Mouse (Mus musculus) intestine, embryonic 14.5 days (tissue): Measurements from ENCODE around the gene Spats2l. TPM values are rescaled to one million over a fixed set of nuclear protein-coding genes. Genes with fewer than 3 reads are reported as not detected.

Source experiments
- ATAC-seq: fragments of 200-750 bp; cut with Nextera tagmentation; replicated peaks from 2 replicates; pipeline ENCODE4 v1.8.0; 2017; ENCODE audit warnings: low read depth, moderate number of reproducible peaks, moderate TSS enrichment, moderate library complexity; ENCODE audit not compliant: low FRiP score, low TSS enrichment
- DNase-seq: peaks from one replicate; pipeline ENCODE4 v3.0.0-alpha.2; 2018; ENCODE audit warnings: low spot score
- H3K27ac ChIP-seq: fragments of 300-500 bp; sonication (generic); 2 replicates; pipeline ENCODE4 v1.5.1; 2014; ENCODE audit warnings: low read depth, mild to moderate bottlenecking, control low read depth
- H3K27me3 ChIP-seq: fragments of 300-500 bp; sonication (generic); replicated peaks from 2 replicates; pipeline ENCODE4 v1.6.1; 2014; ENCODE audit warnings: low read length, control low read depth; ENCODE audit not compliant: control insufficient read depth, insufficient read depth
- H3K36me3 ChIP-seq: fragments of 300-500 bp; sonication (generic); 2 replicates; pipeline ENCODE4 v1.6.1; 2014; ENCODE audit warnings: low read length, control low read depth; ENCODE audit not compliant: control insufficient read depth, insufficient read depth
- H3K4me1 ChIP-seq: fragments of 300-500 bp; sonication (generic); replicated peaks from 2 replicates; pipeline ENCODE4 v1.6.1; 2014; ENCODE audit warnings: low read length, control low read depth, mixed read lengths; ENCODE audit not compliant: control insufficient read depth, insufficient read depth
- H3K4me2 ChIP-seq: fragments of 300-500 bp; sonication (generic); 2 replicates; pipeline ENCODE4 v1.6.1; 2014; ENCODE audit warnings: low read length
- H3K4me3 ChIP-seq: fragments of 300-500 bp; sonication (generic); 2 replicates; pipeline ENCODE4 v1.5.1; 2014; ENCODE audit warnings: low read depth, low read length, control low read depth, mixed read lengths
- H3K9ac ChIP-seq: fragments of 300-500 bp; sonication (generic); 2 replicates; pipeline ENCODE4 v1.6.1; 2014; ENCODE audit warnings: mild to moderate bottlenecking, low read length
- H3K9me3 ChIP-seq: fragments of 300-500 bp; sonication (generic); 2 replicates; pipeline ENCODE4 v1.6.1; 2016; ENCODE audit warnings: low read length, control low read depth; ENCODE audit not compliant: control insufficient read depth
- WGBS: fragments of 180-500 bp; shearing (Covaris S2); extraction: QIAGEN DNeasy Blood & Tissue Kit; methylation state at CpG from one replicate; pipeline ENCODE4 v1.1.7; 2014; 5-methylcytosine and 5-hydroxymethylcytosine counted together
- polyA plus RNA-seq: library from polyadenylated mRNA; unstranded; fragments of >200 nt; fragmentation: Nextera tagmentation; extraction: Ambion mirVana; gene quantifications from 2 replicates; pipeline ENCODE4 v1.2.1, GENCODE M21; 2014

The Spats2l gene
- polyA plus RNA-seq, 1 experiment from 2014 or later, result 77.3 TPM

DNA sequence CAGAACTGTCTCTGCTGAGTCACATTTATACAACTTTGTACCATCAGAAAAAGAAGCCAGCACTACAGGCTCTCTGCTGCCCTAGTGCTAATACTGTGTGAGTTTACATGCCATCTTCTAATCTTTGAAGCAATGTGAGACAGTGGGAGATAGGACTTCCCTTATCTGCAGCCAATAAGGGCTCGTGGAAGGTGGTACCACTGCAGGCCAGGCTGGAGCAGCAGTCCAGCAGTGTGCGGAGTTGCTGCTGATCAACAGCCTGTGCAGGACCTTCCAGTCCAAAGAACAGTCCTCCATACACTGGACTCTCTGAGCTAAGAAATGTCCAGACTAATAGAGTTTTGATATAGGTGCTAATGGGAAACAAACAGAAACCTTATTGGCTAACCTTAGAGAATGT lies 59.2 kb downstream of the Spats2l start:
- Histone ChIP-seq H3K9ac (no peak overlapping the region), H3K4me1 (no peaks in the 10 kb centered on the region), H3K27ac (no peak overlapping the region), H3K4me3 (no peak overlapping the region), H3K27me3 (no peaks in the 10 kb centered on the region), H3K36me3 (no peaks in the 10 kb centered on the region), H3K4me2 (no peak overlapping the region), H3K9me3 (no peaks in the 10 kb centered on the region)
- WGBS, result 63% methylated on average over 2 of the region's 2 CpGs
- DNase-seq, result no peak
- no peak for ATAC-seq

DNA sequence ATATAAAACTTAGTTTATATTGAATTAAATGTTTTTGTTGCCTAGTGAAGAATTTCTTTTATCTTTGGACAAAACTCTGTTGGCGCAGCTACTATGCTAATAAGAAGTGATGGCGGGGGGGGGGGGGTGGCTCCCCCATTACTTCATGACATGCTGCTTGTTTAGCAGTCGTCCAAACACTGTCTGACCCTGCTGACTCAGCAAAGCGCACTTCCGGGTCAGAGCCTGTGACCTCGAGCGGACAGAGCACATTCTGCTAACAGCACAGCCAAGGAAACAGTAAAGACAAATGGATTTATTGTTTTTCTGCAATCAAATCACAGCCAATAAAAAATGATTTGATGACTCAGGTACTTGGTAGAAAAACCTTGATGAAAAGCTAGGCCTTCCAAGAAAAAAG lies 61.2 kb downstream of the Spats2l start:
- 38% methylated on average over 7 of the region's 7 CpGs for WGBS
- no peak for DNase-seq
- H3K4me2 ChIP-seq, result no peak overlapping the region

DNA sequence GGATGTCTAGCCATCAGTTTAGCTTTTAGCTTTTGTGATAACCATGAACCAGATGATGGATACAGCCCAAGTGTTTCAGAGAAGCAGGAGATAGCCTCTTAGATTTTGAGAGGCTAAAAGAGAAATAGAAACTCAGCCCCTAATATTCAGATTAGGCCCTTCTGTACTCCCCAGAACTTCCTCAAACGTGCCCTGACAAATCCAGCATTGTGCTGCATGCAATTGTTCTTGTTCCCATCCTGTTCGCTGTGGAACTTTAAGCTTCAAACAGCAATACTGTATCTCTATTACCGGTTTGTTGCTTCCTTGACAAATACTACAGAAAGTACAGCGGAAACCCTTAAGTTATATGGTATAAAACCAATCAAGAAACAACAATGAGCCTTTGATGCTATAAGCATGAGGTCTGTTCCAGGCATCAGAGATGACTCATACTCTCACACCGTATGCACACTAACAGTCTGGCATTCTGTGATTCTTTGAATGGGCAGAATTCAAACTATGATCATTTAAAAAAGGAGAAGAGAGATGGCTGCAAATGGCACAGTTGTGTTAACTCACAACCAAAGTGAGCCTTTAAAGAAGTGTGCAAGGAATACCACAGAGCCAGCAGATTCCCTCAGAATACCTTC lies 62.8 kb downstream of the Spats2l start:
- Histone ChIP-seq H3K36me3 (no peaks in the 10 kb centered on the region), H3K4me3 (no peak overlapping the region), H3K27me3 (no peaks in the 10 kb centered on the region), H3K9ac (no peak overlapping the region), H3K9me3 (no peaks in the 10 kb centered on the region), H3K4me2 (no peak overlapping the region), H3K4me1 (no peaks in the 10 kb centered on the region), H3K27ac (no peak overlapping the region)
- WGBS, result 78% methylated on average over 5 of the region's 5 CpGs
- no peak for DNase-seq
- ATAC-seq, result no peak

More for the DNA sequence above, 61.2 kb downstream of the Spats2l start:
- H3K36me3 ChIP-seq, result no peaks in the 10 kb centered on the region
- H3K4me1 ChIP-seq, result no peaks in the 10 kb centered on the region
- H3K4me3 ChIP-seq, result no peak overlapping the region
- no peak overlapping the region for H3K27ac ChIP-seq
- H3K9me3 ChIP-seq, result no peaks in the 10 kb centered on the region
- H3K9ac ChIP-seq, result no peak overlapping the region
- ATAC-seq, result no peak
- no peaks in the 10 kb centered on the region for H3K27me3 ChIP-seq

DNA sequence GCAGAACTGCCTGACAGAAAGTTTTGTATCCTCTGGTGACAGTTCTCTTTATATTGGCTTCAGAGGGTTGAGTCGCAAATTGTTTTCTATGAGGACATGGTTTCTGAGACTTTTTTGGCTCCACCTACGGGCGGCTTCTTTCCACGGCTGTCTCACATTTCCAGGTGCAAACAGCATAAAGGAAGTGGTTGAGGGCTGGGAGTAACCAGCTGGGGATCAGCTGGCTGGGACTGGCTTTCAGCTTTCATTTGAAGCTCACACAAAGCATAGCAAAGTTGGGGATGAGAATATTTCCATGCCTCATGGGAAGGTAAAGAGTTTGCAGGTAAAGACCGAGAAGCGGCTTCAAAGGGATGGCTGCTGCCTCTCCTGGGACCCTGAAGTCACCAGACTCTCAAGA lies 65.9 kb downstream of the Spats2l start:
- ATAC-seq, result no peak
- Histone ChIP-seq H3K36me3 (no peaks in the 10 kb centered on the region), H3K4me1 (no peaks in the 10 kb centered on the region), H3K27ac (no peak overlapping the region), H3K27me3 (no peaks in the 10 kb centered on the region), H3K9me3 (no peaks in the 10 kb centered on the region), H3K4me2 (no peak overlapping the region), H3K9ac (no peak overlapping the region), H3K4me3 (no peak overlapping the region)
- no peak for DNase-seq
- WGBS, result 76% methylated on average over 6 of the region's 6 CpGs

DNA sequence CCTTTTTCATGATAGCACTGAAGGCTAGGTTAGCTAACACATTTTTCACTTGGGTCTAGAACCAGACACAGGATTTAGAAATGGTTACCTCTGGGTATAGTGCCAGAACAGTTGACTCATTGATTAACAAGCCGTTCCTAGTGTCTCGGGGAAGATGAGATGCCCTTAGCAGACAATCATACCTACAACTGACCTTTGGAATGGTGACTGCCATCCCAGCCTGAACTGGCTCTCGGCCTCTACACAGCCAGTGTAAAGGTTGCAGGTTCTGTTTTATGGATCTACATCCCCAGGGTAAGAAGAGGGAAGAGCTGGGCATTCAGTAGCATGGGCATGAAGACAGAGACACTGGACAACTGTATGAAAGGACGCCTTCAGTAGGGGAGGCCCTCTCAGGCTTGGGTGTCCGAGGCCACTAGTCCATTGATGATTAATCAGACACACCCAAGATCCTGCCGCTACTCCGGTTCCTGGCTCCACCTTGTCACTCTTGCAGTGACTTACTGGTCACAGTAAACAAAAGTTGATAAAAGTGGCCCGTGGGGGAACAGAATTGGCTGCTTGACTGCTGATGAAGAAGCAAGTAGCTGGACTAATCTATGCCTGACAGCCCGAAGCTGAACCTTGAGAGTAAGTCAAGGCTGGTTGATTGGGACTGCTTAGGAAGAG lies 71.2 kb downstream of the Spats2l start:
- Histone ChIP-seq H3K4me3 (no peak overlapping the region), H3K4me1 (no peaks in the 10 kb centered on the region), H3K4me2 (no peak overlapping the region), H3K9ac (no peak overlapping the region), H3K9me3 (no peaks in the 10 kb centered on the region), H3K27me3 (no peaks in the 10 kb centered on the region), H3K27ac (no peak overlapping the region), H3K36me3 (no peaks in the 10 kb centered on the region)
- DNase-seq, result peak; percentile 57
- WGBS, result 78% methylated on average over 9 of the region's 9 CpGs
- 0 out of 2 replicates have a peak, but pooled peaks have one; percentile 53 for ATAC-seq

DNA sequence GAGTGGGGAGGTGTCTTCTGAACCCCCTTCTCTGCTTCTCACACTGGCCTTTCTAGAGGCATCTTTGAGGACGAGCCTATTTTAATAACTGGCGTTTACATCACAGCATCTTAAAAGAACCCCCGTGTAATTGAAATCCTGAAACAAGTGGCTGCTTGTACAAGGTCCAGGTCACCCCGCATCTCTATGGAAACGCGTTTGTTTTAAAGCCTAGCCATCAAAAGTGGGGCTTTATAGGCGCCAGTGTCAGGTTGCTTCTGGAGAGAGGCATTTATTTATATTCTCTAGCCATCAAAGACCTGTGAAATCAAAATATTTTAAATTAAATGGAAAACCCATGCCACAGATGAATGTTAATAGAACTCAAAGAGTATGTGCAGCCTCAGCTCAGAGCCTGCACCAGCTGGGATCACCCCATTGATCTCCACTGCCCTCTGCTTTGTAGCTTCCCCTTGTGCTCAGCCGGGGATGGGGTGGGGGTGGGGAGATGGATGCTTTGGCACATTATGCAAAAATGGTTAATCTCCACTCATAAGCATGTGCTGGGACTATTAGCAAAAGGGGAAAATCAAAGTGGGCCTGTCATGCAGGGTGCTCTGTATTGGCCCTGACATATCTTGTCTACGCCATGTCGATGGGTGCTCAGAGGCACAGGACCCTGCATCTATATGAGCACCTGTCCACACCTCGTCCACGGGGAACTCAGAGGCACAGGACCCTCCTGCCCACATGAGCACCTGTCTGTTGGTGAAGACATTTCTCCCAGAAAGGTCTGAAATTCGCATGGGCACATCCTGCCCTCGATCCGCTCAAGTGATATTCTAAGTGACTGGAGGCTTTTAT lies 73.1 kb downstream of the Spats2l start:
- no peak for ATAC-seq
- H3K27ac ChIP-seq, result no peak overlapping the region
- DNase-seq, result no peak
- no peaks in the 10 kb centered on the region for H3K9me3 ChIP-seq
- H3K4me1 ChIP-seq, result peaks cover 1% of the 10 kb centered on the region; the same call in 1 of the 2 replicates
- H3K36me3 ChIP-seq, result no peaks in the 10 kb centered on the region
- no peak overlapping the region for H3K9ac ChIP-seq
- H3K4me2 ChIP-seq, result no peak overlapping the region
- 61% methylated on average over 15 of the region's 15 CpGs for WGBS
- H3K4me3 ChIP-seq, result no peak overlapping the region
- H3K27me3 ChIP-seq, result no peaks in the 10 kb centered on the region

DNA sequence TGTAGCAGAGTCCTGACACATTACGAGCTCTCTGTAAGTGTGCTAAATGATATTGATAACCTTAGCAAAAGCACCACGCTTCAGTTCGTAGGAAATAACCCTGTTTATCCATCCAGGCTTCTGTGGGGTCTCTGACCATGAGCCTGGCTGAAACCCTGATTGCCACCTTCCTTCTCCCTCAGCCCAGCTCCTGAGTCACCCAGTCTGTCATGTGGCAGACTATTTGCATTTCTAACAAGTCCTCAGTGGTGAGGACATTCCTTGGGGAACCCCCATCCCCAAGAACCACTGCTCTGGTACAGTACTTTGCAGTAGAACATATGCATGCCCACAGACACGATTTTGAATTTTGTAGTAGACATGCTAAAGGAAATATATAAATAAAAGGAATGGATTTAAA lies 75.1 kb downstream of the Spats2l start:
- H3K4me3 ChIP-seq, result no peak overlapping the region
- no peaks in the 10 kb centered on the region for H3K9me3 ChIP-seq
- no peak overlapping the region for H3K9ac ChIP-seq
- H3K4me2 ChIP-seq, result no peak overlapping the region
- peaks cover 7% of the 10 kb centered on the region for H3K4me1 ChIP-seq
- no peaks in the 10 kb centered on the region for H3K36me3 ChIP-seq
- no peaks in the 10 kb centered on the region for H3K27me3 ChIP-seq
- WGBS, result 79% methylated on average over 4 of the region's 4 CpGs
- DNase-seq, result no peak
- H3K27ac ChIP-seq, result no peak overlapping the region
- no peak for ATAC-seq

DNA sequence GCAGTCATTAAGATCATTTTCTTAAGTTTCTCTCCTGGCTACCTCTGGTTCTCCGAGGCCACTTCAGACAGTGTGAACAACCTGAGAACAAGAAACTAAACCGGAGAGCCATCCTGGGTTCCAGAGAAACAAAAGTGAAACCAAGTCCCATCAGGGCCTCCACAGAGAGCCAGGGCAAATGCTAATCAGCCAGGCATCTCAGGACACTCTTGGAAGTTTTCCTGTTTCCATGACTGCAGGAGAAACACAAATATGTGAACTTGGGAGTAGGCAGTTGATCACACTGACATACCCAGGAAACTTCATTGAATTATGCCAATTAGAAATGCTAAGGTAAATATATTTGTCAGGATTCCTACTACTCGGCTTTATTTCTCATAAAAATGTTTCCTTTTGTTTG lies 76.0 kb downstream of the Spats2l start:
- Histone ChIP-seq H3K27ac (no peak overlapping the region), H3K4me1 (peaks cover 7% of the 10 kb centered on the region), H3K36me3 (no peaks in the 10 kb centered on the region), H3K9ac (no peak overlapping the region), H3K27me3 (no peaks in the 10 kb centered on the region), H3K9me3 (no peaks in the 10 kb centered on the region), H3K4me3 (no peak overlapping the region), H3K4me2 (no peak overlapping the region)
- no peak for DNase-seq
- 70% methylated on average over 3 of the region's 3 CpGs for WGBS
- no peak for ATAC-seq
